Mouse (Mus musculus) brown adipose tissue, adult 24 weeks (tissue): Measurements from ENCODE around the gene Lcn8. TPM values are rescaled to one million over a fixed set of nuclear protein-coding genes. Genes with fewer than 3 reads are reported as not detected.

Source experiments
- H3K27ac ChIP-seq: fragments of 200-500 bp; replicated peaks from 2 replicates; pipeline ENCODE4 v1.5.1; 2012; ENCODE audit warnings: low read depth, mild to moderate bottlenecking, low read length
- H3K4me1 ChIP-seq: fragments of 200-500 bp; 2 replicates; pipeline ENCODE4 v1.6.1; 2012; ENCODE audit warnings: low read length, mixed read lengths; ENCODE audit not compliant: control insufficient read depth, insufficient read depth, insufficient read length
- H3K4me3 ChIP-seq: fragments of 200-500 bp; 2 replicates; pipeline ENCODE4 v1.5.1; 2012; ENCODE audit warnings: low read depth, mild to moderate bottlenecking, low read length, moderate library complexity; ENCODE audit not compliant: insufficient read depth
- polyA plus RNA-seq: library from polyadenylated mRNA; stranded (reverse); fragments of >200 nt; gene quantifications from 2 replicates; pipeline ENCODE4 v1.2.4, GENCODE M21; 2012; ENCODE audit not compliant: missing spikeins, insufficient read depth, insufficient read length

Gene Lcn8
- polyA plus RNA-seq, 1 experiment, result not detected

GRCm38 (mm10) chr2:25701001-25701400 is 48.1 kb downstream of the Lcn8 start:
- H3K27ac ChIP-seq, result no peak overlapping the region
- no peaks in the 10 kb centered on the region for H3K4me1 ChIP-seq
- H3K4me3 ChIP-seq, result no peak overlapping the region

- no peak overlapping the region for H3K4me3 ChIP-seq
- no peaks in the 10 kb centered on the region for H3K4me1 ChIP-seq
- no peak overlapping the region for H3K27ac ChIP-seq
Observed at GRCm38 (mm10) chr2:25703706-25704105, 50.8 kb downstream of the Lcn8 start.

Other genes with a start within 250 kb of the Lcn8 start
- not detected in 2 replicates for gene Fut7, start 229.9 kb upstream of the Lcn8 start, polyA plus RNA-seq
- 30.0 and 52.4 TPM in 2 replicates for gene Abca2, start 224.4 kb upstream of the Lcn8 start, polyA plus RNA-seq
- gene Clic3, start 196.3 kb upstream of the Lcn8 start, polyA plus RNA-seq, result not detected in 2 replicates
- gene Paxx, start 192.0 kb upstream of the Lcn8 start, polyA plus RNA-seq, result 195 and 218 TPM in 2 replicates
- gene Ptgds, start 183.1 kb upstream of the Lcn8 start, polyA plus RNA-seq, result 15.2 and 46.8 TPM in 2 replicates
- gene Lcn12, start 159.2 kb upstream of the Lcn8 start, polyA plus RNA-seq, result not detected in 2 replicates
- 41.1 and 47.3 TPM in 2 replicates for gene Fbxw5, start 152.4 kb upstream of the Lcn8 start, polyA plus RNA-seq
- gene C8g, start 151.4 kb upstream of the Lcn8 start, polyA plus RNA-seq, result 6.6 and 9.2 TPM in 2 replicates
- gene Traf2, start 106.2 kb upstream of the Lcn8 start, polyA plus RNA-seq, result 7.0 and 12.9 TPM in 2 replicates
- gene Edf1, start 95.3 kb upstream of the Lcn8 start, polyA plus RNA-seq, result 398 and 454 TPM in 2 replicates
- 0.36 and 0.54 TPM in 2 replicates for gene Mamdc4, start 78.3 kb upstream of the Lcn8 start, polyA plus RNA-seq
- 70.7 and 86.8 TPM in 2 replicates for gene Phpt1, start 77.9 kb upstream of the Lcn8 start, polyA plus RNA-seq
- gene Ajm1, start 71.4 kb upstream of the Lcn8 start, polyA plus RNA-seq, result 0.44 TPM in 1 of 2 replicates, not detected in the other
- gene Rabl6, start 44.6 kb upstream of the Lcn8 start, polyA plus RNA-seq, result 29.2 and 42.8 TPM in 2 replicates
- gene Ccdc183, start 35.4 kb upstream of the Lcn8 start, polyA plus RNA-seq, result not detected in 2 replicates
- gene Tmem141, start 31.1 kb upstream of the Lcn8 start, polyA plus RNA-seq, result 30.9 and 34.5 TPM in 2 replicates
- gene Fcna, start 25.1 kb upstream of the Lcn8 start, polyA plus RNA-seq, result 6.3 and 7.8 TPM in 2 replicates
- gene Lcn5, start 4.8 kb downstream of the Lcn8 start, polyA plus RNA-seq, result not detected in 2 replicates
- gene Lcn6, start 23.7 kb downstream of the Lcn8 start, polyA plus RNA-seq, result not detected in 2 replicates
- not detected in 2 replicates for gene Lcn10, start 29.6 kb downstream of the Lcn8 start, polyA plus RNA-seq
- gene Obp2a, start 46.9 kb downstream of the Lcn8 start, polyA plus RNA-seq, result not detected in 2 replicates
- gene Bmyc, start 53.6 kb downstream of the Lcn8 start, polyA plus RNA-seq, result 20.2 and 26.5 TPM in 2 replicates
- not detected in 2 replicates for gene Obp2b, start 83.9 kb downstream of the Lcn8 start, polyA plus RNA-seq
- gene Lcn3, start 112.4 kb downstream of the Lcn8 start, polyA plus RNA-seq, result not detected in 2 replicates
- gene Lcn11, start 123.9 kb downstream of the Lcn8 start, polyA plus RNA-seq, result not detected in 2 replicates
- not detected in 2 replicates for gene Gm13539, start 129.1 kb downstream of the Lcn8 start, polyA plus RNA-seq
- gene Glt6d1, start 162.7 kb downstream of the Lcn8 start, polyA plus RNA-seq, result not detected in 2 replicates
- gene Lcn9, start 170.0 kb downstream of the Lcn8 start, polyA plus RNA-seq, result not detected in 2 replicates
- gene Sohlh1, start 194.1 kb downstream of the Lcn8 start, polyA plus RNA-seq, result not detected in 2 replicates
- not detected in 2 replicates for gene Kcnt1, start 210.6 kb downstream of the Lcn8 start, polyA plus RNA-seq